Mouse (Mus musculus) heart, adult 9 months (tissue): ENCODE measurements around the gene Dync1i1.
A peak's percentile ranks its signal among the peaks of the same experiment; 100 is the strongest.

Source experiments
- DNase-seq, 2 experiments: peaks; one replicate each; pipeline ENCODE4 v3.0.0; 2022; ENCODE audit warnings: low spot score in 2 of 2

Gene Dync1i1

GRCm38 (mm10) chr6:6067201-6067600, 341.8 kb downstream of the Dync1i1 start:
- DNase-seq = peak in 1 of 2 experiments; percentile 20

DNA sequence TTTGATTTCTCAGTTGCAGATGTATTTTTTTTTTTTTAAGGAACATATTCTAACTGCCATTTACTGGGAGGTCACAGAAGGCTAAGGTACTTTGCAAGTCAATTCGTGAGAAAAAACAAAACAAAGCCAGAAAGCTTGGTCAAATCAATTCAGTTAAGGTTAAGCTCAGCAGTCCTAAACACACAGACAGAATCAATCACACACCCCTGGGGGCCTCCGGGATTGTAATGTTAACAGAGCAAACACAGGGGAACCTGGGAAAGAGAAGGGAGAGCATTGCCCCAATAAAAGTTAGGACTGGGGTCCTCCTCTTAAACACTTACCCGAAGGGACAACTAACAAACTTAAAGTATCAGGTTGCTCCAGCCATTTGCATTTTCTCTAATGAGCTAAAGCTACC, 344.6 kb downstream of the Dync1i1 start:
- no peak for DNase-seq

- no peak for DNase-seq
Measured at GRCm38 (mm10) chr6:6071038-6071437, 345.6 kb downstream of the Dync1i1 start.

DNA sequence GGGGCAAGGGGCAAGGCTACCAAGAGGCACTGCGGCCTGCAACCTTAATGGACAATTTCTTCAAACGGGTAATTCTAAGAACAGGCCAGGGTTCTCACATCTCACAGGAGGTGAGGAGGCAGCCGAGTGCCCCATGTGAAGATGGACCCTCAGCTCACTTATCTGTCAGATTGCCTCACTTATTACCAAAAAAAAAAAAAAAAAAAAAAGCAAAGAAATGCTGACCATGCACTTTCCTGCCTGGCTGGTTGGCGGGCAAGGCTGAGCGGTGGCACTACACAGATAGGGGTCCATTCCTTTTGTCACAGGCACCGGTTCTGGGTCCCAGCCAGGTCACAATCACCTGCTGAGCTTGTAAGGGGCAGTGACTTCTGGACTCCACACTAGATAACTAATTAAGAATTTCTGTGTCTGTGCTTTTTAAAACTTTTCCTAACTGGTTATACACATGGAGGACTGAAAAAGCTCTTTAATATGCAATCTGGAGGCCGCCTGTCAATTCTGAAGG, 350.6 kb downstream of the Dync1i1 start:
- no peak for DNase-seq

DNA sequence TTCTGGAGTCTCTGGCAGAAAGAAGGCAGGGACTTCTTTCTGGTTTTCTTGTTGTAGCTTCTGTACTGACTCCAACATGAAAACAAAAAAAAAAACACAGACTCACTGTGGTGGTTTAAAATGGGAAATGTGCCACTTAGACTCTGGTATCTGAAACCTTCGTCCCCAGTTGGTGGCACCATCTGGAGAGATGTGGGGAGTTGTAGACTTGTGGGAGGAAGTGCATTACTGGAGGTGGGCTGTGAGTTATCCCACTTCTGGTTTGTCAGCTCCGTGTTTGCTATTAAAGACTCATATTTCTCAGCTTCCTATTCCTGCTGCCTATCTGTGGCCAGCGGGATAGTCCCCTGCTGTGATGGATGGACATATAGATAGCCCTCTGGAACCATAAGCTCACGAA, 351.8 kb downstream of the Dync1i1 start:
- no peak for DNase-seq
